Comparison of ENCODE assay signal across 25 mouse cellular contexts in genomic region chr4:25647593-25647992, GRCm38 (mm10).
"Had no signal": no experiment of that assay in that cellular context is flagged by ENCODE, and none has a peak within 500 bp of the region (broad histone marks: within the 10 kb centered on the region; RNA-seq: fewer than 3 reads in every experiment).

No protein-coding gene starts in this region.

- H3K36me3 ChIP-seq: heart, embryonic 10.5 days; heart, embryonic 12.5 days; hindbrain, embryonic 10.5 days; hindbrain, embryonic 12.5 days; intestine, embryonic 15.5 days; limb, embryonic 10.5 days; limb, embryonic 12.5 days; liver, embryonic 13.5 days; liver, embryonic 15.5 days had no signal

- H3K9me3 ChIP-seq: heart, embryonic 10.5 days; heart, embryonic 12.5 days; hindbrain, embryonic 10.5 days; hindbrain, embryonic 12.5 days; intestine, embryonic 15.5 days; limb, embryonic 10.5 days; limb, embryonic 12.5 days; liver, embryonic 13.5 days; liver, embryonic 15.5 days had no signal

- H3K4me1 ChIP-seq: heart, embryonic 10.5 days; heart, embryonic 12.5 days; hindbrain, embryonic 10.5 days; hindbrain, embryonic 12.5 days; intestine, embryonic 15.5 days; limb, embryonic 10.5 days; limb, embryonic 12.5 days; liver, embryonic 13.5 days; liver, embryonic 15.5 days had no signal

- H3K9ac ChIP-seq: heart, embryonic 12.5 days; hindbrain, embryonic 12.5 days; hindbrain, embryonic 14.5 days; intestine, embryonic 15.5 days; limb, embryonic 12.5 days; liver, embryonic 13.5 days; liver, embryonic 15.5 days; liver, postnatal 0 days had no signal

- H3K27ac ChIP-seq: gastrocnemius, adult 2 months; heart, embryonic 10.5 days; hindbrain, embryonic 10.5 days; hindbrain, embryonic 12.5 days; hindbrain, embryonic 14.5 days; intestine, embryonic 15.5 days; layer of hippocampus, adult 2 months; left cerebral cortex, adult 2 months; limb, embryonic 10.5 days; limb, embryonic 12.5 days; liver, embryonic 13.5 days; liver, embryonic 15.5 days had no signal

- H3K27me3 ChIP-seq: heart, embryonic 12.5 days; hindbrain, embryonic 12.5 days; intestine, embryonic 15.5 days; limb, embryonic 12.5 days; liver, embryonic 13.5 days; liver, embryonic 15.5 days had no signal

- DNase-seq: gastrocnemius, adult 2 months; gastrocnemius, postnatal 10 days; gastrocnemius, postnatal 25 days; heart, adult 18-20 months; heart, postnatal 10 days; heart, postnatal 4 days; liver; liver, embryonic 13.5 days; liver, postnatal 0 days had no signal

- H3K4me2 ChIP-seq: heart, embryonic 12.5 days; hindbrain, embryonic 12.5 days; hindbrain, embryonic 14.5 days; intestine, embryonic 15.5 days; limb, embryonic 12.5 days; liver, embryonic 11.5 days; liver, embryonic 13.5 days; liver, embryonic 15.5 days had no signal

- H3K4me3 ChIP-seq: gastrocnemius, adult 2 months; heart, embryonic 10.5 days; heart, embryonic 12.5 days; hindbrain, embryonic 10.5 days; hindbrain, embryonic 12.5 days; intestine, embryonic 15.5 days; layer of hippocampus, adult 2 months; left cerebral cortex, adult 2 months; limb, embryonic 10.5 days; limb, embryonic 12.5 days; liver, embryonic 13.5 days; liver, embryonic 15.5 days had no signal

- ATAC-seq: forebrain, embryonic 16.5 days; hindbrain, embryonic 16.5 days; inflammation-experienced regulatory T-cells, adult 6 months; intestine, embryonic 15.5 days; intestine, postnatal 0 days; liver, postnatal 0 days had no signal
